Mouse (Mus musculus): ENCODE data around the gene Uri1. TPM values are rescaled to one million over a fixed set of nuclear protein-coding genes. Genes with fewer than 3 reads are reported as not detected.

Gene Uri1
- polyA plus RNA-seq, 1 experiment from 2014 or later: 40.8 TPM

- WGBS: 72% methylated on average over 9 of the region's 9 CpGs
- Histone ChIP-seq H3K4me1 (no peaks in the 10 kb centered on the region), H3K27ac (replicated peaks) (no peak overlapping the region), H3K4me2 (replicated peaks) (no peak overlapping the region), H3K36me3 (no peaks in the 10 kb centered on the region), H3K9me3 (replicated peaks) (no peaks in the 10 kb centered on the region), H3K9ac (no peak overlapping the region), H3K4me3 (replicated peaks) (no peak overlapping the region), H3K27me3 (no peaks in the 10 kb centered on the region)
- no peak for ATAC-seq (ENCODE audit: insufficient number of reproducible peaks, low FRiP score, low TSS enrichment, low read depth)
Observed at GRCm38 (mm10) chr7:37972571-37972970, 50.8 kb downstream of the Uri1 start.

- Histone ChIP-seq H3K4me1 (no peaks in the 10 kb centered on the region), H3K4me3 (replicated peaks) (no peak overlapping the region), H3K9me3 (replicated peaks) (no peaks in the 10 kb centered on the region), H3K36me3 (peaks cover 39% of the 10 kb centered on the region), H3K27ac (replicated peaks) (no peak overlapping the region), H3K9ac (no peak overlapping the region), H3K4me2 (replicated peaks) (no peak overlapping the region), H3K27me3 (no peaks in the 10 kb centered on the region)
- 89% methylated on average over 17 of the region's 17 CpGs for WGBS
- ATAC-seq (ENCODE audit: insufficient number of reproducible peaks, low FRiP score, low TSS enrichment, low read depth): no peak
Observed at GRCm38 (mm10) chr7:37962326-37962725, 61.0 kb downstream of the Uri1 start.

GRCm38 (mm10) chr7:37961247-37961646, 62.1 kb downstream of the Uri1 start:
- peaks cover 48% of the 10 kb centered on the region for H3K36me3 ChIP-seq

GRCm38 (mm10) chr7:37951841-37952240, 71.5 kb downstream of the Uri1 start:
- no peak for ATAC-seq (ENCODE audit: insufficient number of reproducible peaks, low FRiP score, low TSS enrichment, low read depth)
- no peaks in the 10 kb centered on the region for H3K9me3 ChIP-seq (replicated peaks)
- WGBS: 83% methylated on average over 9 of the region's 9 CpGs
- no peak overlapping the region for H3K9ac ChIP-seq
- no peaks in the 10 kb centered on the region for H3K27me3 ChIP-seq
- H3K4me3 ChIP-seq (replicated peaks): no peak overlapping the region
- H3K4me1 ChIP-seq: no peaks in the 10 kb centered on the region
- no peak overlapping the region for H3K27ac ChIP-seq (replicated peaks)
- H3K4me2 ChIP-seq (replicated peaks): no peak overlapping the region
- H3K36me3 ChIP-seq: peaks cover 7% of the 10 kb centered on the region

More at GRCm38 (mm10) chr7:37961247-37961646, 62.1 kb downstream of the Uri1 start:
- ATAC-seq (ENCODE audit: insufficient number of reproducible peaks, low FRiP score, low TSS enrichment, low read depth): no peak
- no peaks in the 10 kb centered on the region for H3K4me1 ChIP-seq
- H3K4me3 ChIP-seq (replicated peaks): no peak overlapping the region
- H3K9ac ChIP-seq: no peak overlapping the region
- H3K27ac ChIP-seq (replicated peaks): no peak overlapping the region
- H3K27me3 ChIP-seq: no peaks in the 10 kb centered on the region
- 86% methylated on average over 11 of the region's 11 CpGs for WGBS
- no peak overlapping the region for H3K4me2 ChIP-seq (replicated peaks)
- H3K9me3 ChIP-seq (replicated peaks): no peaks in the 10 kb centered on the region

- ATAC-seq (ENCODE audit: insufficient number of reproducible peaks, low FRiP score, low TSS enrichment, low read depth): no peak
- no peak overlapping the region for H3K27ac ChIP-seq (replicated peaks)
- no peaks in the 10 kb centered on the region for H3K9me3 ChIP-seq (replicated peaks)
- no peaks in the 10 kb centered on the region for H3K36me3 ChIP-seq
- WGBS: 81% methylated on average over 8 of the region's 8 CpGs
- peaks cover 26% of the 10 kb centered on the region for H3K4me1 ChIP-seq
- H3K4me2 ChIP-seq (replicated peaks): no peak overlapping the region
- no peak overlapping the region for H3K4me3 ChIP-seq (replicated peaks)
- no peak overlapping the region for H3K9ac ChIP-seq
- H3K27me3 ChIP-seq: no peaks in the 10 kb centered on the region
Observed at GRCm38 (mm10) chr7:37936459-37936858, 86.9 kb downstream of the Uri1 start.

GRCm38 (mm10) chr7:37935786-37936185, 87.6 kb downstream of the Uri1 start:
- H3K4me2 ChIP-seq (replicated peaks): no peak overlapping the region
- H3K9me3 ChIP-seq (replicated peaks): no peaks in the 10 kb centered on the region
- no peaks in the 10 kb centered on the region for H3K36me3 ChIP-seq
- peaks cover 28% of the 10 kb centered on the region for H3K4me1 ChIP-seq
- H3K4me3 ChIP-seq (replicated peaks): no peak overlapping the region
- ATAC-seq (ENCODE audit: insufficient number of reproducible peaks, low FRiP score, low TSS enrichment, low read depth): no peak
- H3K9ac ChIP-seq: no peak overlapping the region
- WGBS: 57% methylated on average over 5 of the region's 5 CpGs
- H3K27me3 ChIP-seq: no peaks in the 10 kb centered on the region
- 0 out of 2 replicates have a peak overlapping the region, but pooled peaks have one; percentile 17 for H3K27ac ChIP-seq (replicated peaks)

GRCm38 (mm10) chr7:37934770-37935182, 88.6 kb downstream of the Uri1 start:
- Histone ChIP-seq H3K9me3 (replicated peaks) (no peaks in the 10 kb centered on the region), H3K4me3 (replicated peaks) (no peak overlapping the region), H3K4me2 (replicated peaks) (no peak overlapping the region), H3K36me3 (no peaks in the 10 kb centered on the region), H3K4me1 (peaks cover 28% of the 10 kb centered on the region), H3K27ac (replicated peaks) (no peak overlapping the region), H3K9ac (no peak overlapping the region), H3K27me3 (no peaks in the 10 kb centered on the region)
- 16% methylated on average over 5 of the region's 5 CpGs for WGBS
- ATAC-seq (ENCODE audit: insufficient number of reproducible peaks, low FRiP score, low TSS enrichment, low read depth): no peak

GRCm38 (mm10) chr7:37933754-37934308, 89.5 kb downstream of the Uri1 start:
- Histone ChIP-seq H3K9me3 (replicated peaks) (no peaks in the 10 kb centered on the region), H3K4me2 (replicated peaks) (no peak overlapping the region), H3K27me3 (no peaks in the 10 kb centered on the region), H3K9ac (no peak overlapping the region), H3K4me1 (peaks cover 28% of the 10 kb centered on the region), H3K4me3 (replicated peaks) (no peak overlapping the region), H3K27ac (replicated peaks) (no peak overlapping the region), H3K36me3 (no peaks in the 10 kb centered on the region)
- no peak for ATAC-seq (ENCODE audit: insufficient number of reproducible peaks, low FRiP score, low TSS enrichment, low read depth)
- 62% methylated on average over 9 of the region's 9 CpGs for WGBS

GRCm38 (mm10) chr7:37931631-37932030, 91.7 kb downstream of the Uri1 start:
- peak overlapping the region; percentile 17; the same call in 1 of the 2 replicates for H3K27ac ChIP-seq (replicated peaks)
- H3K27me3 ChIP-seq: no peaks in the 10 kb centered on the region
- ATAC-seq (ENCODE audit: insufficient number of reproducible peaks, low FRiP score, low TSS enrichment, low read depth): no peak
- WGBS: 16% methylated on average over 3 of the region's 3 CpGs
- no peak overlapping the region for H3K4me2 ChIP-seq (replicated peaks)
- H3K4me3 ChIP-seq (replicated peaks): no peak overlapping the region
- no peaks in the 10 kb centered on the region for H3K9me3 ChIP-seq (replicated peaks)
- H3K9ac ChIP-seq: no peak overlapping the region
- peaks cover 28% of the 10 kb centered on the region for H3K4me1 ChIP-seq
- no peaks in the 10 kb centered on the region for H3K36me3 ChIP-seq

GRCm38 (mm10) chr7:37929738-37930137, 93.6 kb downstream of the Uri1 start:
- H3K9ac ChIP-seq: no peak overlapping the region
- H3K4me2 ChIP-seq (replicated peaks): no peak overlapping the region
- no peak overlapping the region for H3K4me3 ChIP-seq (replicated peaks)
- 49% methylated on average over 5 of the region's 5 CpGs for WGBS
- ATAC-seq (ENCODE audit: insufficient number of reproducible peaks, low FRiP score, low TSS enrichment, low read depth): 0 out of 2 replicates have a peak, but pooled peaks have one; percentile 11
- peaks cover 25% of the 10 kb centered on the region for H3K4me1 ChIP-seq
- no peaks in the 10 kb centered on the region for H3K36me3 ChIP-seq
- H3K27me3 ChIP-seq: no peaks in the 10 kb centered on the region
- H3K27ac ChIP-seq (replicated peaks): no peak overlapping the region
- H3K9me3 ChIP-seq (replicated peaks): no peaks in the 10 kb centered on the region

- WGBS: 81% methylated on average over 4 of the region's 4 CpGs
Observed at GRCm38 (mm10) chr7:37922999-37923398, 100.4 kb downstream of the Uri1 start.

More at GRCm38 (mm10) chr7:37922999-37923398, 100.4 kb downstream of the Uri1 start:
- H3K4me3 ChIP-seq (replicated peaks): no peak overlapping the region
- H3K9ac ChIP-seq: no peak overlapping the region
- ATAC-seq (ENCODE audit: insufficient number of reproducible peaks, low FRiP score, low TSS enrichment, low read depth): no peak
- no peaks in the 10 kb centered on the region for H3K27me3 ChIP-seq
- no peaks in the 10 kb centered on the region for H3K9me3 ChIP-seq (replicated peaks)
- no peaks in the 10 kb centered on the region for H3K4me1 ChIP-seq
- H3K27ac ChIP-seq (replicated peaks): no peak overlapping the region
- H3K36me3 ChIP-seq: no peaks in the 10 kb centered on the region
- H3K4me2 ChIP-seq (replicated peaks): no peak overlapping the region
